Mouse (Mus musculus) cerebellum, adult 9-10 months (tissue): ENCODE measurements around the gene Cdh16.

Experiments used
- DNase-seq: peaks from one replicate; pipeline ENCODE4 v3.0.0; 2022

The Cdh16 gene

DNA sequence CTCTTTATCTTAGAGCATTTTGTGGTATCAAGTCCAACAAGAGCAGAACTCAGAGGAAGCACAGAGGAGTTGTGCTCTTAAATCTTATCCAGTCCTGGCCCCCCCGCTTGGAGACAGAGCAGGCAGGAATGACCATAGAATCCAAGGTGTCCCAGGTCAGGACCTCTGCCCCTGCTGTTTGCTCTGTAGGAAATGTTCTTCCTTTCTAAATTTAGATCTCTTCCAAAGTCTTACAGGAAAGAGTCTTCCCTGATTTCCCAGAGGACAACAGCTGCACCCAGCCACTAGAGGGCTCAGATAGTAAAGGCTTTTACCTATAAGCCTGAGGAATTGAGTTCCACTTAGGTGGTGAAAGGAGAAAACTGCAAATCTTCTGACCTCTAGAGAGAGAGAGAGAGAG is 54.6 kb downstream of the Cdh16 start:
- no peak for DNase-seq

DNA sequence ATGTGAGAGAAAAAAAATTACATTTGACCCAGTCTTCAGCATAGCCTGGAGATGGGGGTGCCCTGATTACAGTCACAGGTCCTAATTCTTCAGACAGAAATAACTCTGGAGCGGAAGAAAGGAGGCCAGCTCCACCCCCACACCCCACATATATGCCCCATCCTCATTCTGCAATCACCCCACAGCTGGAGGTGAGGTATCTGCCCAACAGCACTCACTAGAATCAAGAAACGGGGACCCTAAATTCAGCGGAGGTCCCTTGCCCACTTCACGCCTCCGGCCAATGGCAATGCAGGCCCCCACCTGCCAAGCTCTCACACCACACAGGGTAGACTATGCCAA is 58.8 kb downstream of the Cdh16 start:
- DNase-seq: no peak

DNA sequence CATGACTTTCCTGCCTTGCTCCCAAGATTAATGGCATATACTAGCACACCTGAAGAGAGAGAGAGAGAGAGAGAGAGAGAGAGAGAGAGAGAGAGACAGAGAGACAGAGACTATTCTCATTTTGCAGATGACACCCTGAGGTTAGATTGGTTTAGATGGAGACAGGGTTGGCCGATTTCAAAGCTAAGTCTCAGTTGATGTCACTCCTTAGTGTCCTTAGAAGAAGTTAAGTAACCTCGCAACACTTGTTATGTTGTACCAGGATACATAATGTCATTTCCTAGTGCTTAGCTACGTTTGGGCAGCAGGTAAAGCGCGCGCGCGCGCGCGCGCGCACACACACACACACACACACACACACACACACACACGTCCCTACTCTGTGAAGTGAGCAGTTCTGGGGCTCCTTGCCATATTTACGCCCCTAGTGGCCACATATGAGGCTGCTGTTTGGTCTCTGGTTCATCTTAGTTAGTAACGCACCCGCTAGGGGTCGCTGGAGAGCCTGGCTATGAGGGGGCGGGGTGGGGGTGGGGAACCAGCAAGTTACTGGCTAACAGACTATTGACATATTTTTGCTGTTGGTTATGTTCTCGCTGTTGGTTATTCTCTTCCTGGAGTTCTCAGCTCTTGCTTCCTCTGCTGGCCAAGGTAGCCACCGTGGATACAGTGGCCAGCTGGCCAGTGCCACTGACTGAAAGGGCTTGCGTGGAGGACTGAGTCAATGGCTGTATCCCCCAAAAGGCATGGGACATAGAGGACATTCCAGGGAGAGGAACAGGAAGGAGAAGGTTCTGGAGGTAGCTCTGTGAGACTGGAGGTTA is 59.4 kb downstream of the Cdh16 start:
- DNase-seq: peak; percentile 93

DNA sequence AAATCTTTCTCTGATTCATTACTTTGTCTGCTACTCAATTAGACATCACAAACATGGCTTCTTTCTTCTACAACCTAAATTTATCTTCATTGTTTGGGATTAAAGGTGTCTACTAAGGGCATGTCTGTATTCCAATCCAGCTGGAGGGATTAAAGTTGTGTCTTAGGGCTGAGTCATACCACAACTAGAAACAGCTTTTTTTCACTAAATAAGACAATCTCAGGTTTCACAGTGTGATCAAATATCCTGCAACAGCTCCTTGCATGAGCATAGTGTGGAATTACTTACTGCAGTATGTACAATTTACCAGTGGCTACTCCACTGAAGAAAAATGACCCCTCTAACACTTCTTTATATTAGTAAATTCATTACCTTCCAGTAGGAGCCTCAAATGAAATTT is 63.5 kb downstream of the Cdh16 start:
- no peak for DNase-seq

DNA sequence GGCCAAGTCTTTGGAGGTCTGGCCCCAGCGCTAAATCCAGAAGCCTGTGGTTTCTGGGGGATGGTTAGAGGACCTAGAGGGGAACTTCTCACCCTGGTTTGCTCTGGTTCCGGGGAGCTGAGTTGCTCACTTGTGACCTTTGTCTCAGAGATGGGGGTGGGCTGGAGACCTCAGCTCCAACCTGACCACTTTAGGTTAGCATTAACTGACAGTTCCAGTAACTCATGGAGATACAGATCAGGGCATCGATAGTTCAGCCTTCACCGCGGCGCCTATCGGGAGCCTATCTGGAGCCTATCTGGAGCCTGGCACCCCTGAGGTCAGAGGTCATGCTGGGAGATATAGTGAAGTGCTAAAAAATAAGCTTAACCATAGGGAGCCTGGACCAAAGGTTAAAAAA is 67.0 kb downstream of the Cdh16 start:
- DNase-seq: no peak

DNA sequence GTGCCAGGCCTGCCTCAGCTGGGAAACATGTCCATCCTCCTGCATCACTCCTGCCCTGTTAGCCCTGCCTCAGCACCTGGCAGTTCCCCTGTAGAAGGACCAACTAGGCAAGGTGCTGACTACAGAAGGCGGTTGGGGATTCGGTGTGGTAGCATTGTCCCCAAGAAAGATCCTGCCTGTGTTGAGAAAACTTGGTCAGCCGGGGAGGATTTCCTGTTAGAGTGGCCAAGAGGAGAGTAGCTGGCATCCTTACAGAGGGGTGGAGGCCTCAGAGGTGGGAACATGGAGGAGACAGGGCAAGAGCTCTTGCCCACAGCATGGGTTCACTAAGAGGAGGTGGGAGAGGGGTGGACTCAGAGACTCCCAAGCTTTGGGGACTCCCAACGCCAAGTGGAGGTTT is 69.0 kb downstream of the Cdh16 start:
- no peak for DNase-seq
